Mouse (Mus musculus) retina, embryonic 14.5 days (tissue): ENCODE data around the gene Acer2.
A peak's percentile ranks its signal among the peaks of the same experiment; 100 is the strongest.

Source experiments
- DNase-seq: peaks from one replicate; pipeline ENCODE4 v3.0.0-alpha.2; 2015; ENCODE audit warnings: low spot score

Acer2 gene

DNA sequence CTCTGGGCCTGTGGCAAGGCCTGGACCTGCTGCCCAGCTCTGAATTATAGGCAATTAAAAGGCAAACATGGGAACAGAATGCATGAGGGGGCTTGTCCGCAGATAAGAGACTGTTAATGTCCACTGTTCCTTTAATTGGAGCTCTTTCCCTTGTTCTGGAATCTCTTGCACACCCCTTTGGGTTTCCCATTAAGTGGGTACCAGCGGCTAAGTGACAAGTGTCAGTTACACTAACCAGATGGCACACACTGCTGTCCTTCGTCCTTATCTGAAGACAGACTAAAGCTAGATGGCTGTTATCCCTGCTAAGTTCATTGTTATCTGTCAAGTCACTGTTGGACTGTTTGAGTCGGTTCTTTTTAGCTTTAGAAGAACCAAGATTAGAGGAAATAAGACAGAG, 81.3 kb downstream of the Acer2 start:
- no peak for DNase-seq

DNA sequence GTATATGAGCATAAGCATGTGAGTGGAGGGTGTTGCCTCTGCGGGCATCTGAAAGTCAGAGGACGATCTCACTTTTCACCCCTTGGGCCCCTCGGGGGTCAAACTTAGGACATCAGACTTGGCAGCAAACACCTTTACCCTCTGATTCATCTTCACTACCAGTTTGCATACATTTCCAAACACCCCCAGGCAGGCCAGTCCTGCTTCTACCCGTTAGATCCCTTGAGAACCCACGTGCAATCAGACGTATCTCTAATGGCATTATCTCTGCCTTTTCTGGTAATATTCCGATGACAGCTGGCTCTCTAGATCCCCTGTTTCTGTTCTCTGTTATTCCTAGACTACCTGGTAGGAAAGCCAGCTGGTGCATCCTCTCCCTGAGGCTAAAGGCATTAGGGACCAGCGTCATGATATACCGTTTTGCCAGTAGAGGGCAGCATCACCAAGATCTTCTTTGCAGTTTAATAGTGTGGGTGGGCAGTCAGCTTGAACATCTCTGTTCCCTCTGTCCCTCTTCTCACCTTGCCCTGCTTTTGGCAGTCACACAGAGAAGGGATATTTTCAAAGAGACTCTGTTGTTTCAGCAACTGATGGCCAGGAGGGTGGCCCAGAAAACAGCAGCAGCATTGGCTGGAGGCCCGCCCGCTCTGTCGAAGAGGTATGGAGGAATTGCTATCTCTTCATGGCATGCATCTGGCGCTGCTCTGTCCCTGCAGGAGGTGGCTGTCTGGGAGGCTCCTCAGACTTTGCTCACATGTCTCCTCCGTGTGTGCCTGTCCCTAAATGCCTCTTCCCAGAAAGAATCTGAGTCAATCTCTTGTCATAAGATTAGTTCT, 83.6 kb downstream of the Acer2 start:
- peak; percentile 88 for DNase-seq

DNA sequence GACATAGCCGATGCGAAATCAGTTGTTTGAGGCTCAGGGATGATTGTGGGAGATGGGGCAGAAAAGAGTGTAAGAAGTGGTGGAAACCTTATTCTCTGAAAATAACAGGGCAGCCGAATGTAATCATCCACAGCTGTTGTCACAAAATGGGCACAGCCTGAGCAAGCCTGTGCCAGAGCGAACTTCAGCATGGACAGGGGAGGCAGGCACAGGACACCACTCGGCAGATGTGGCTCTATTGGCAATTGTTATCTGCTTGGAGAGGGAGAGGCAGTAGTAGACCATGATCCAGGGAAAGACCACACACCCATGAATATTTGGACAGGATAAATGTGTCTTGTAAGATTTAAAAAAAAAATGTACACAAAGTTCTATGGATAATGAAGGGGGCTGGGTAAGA, 103.1 kb downstream of the Acer2 start:
- no peak for DNase-seq
